Mouse (Mus musculus): ENCODE results near the gene Myh9.

Myh9 gene

DNA sequence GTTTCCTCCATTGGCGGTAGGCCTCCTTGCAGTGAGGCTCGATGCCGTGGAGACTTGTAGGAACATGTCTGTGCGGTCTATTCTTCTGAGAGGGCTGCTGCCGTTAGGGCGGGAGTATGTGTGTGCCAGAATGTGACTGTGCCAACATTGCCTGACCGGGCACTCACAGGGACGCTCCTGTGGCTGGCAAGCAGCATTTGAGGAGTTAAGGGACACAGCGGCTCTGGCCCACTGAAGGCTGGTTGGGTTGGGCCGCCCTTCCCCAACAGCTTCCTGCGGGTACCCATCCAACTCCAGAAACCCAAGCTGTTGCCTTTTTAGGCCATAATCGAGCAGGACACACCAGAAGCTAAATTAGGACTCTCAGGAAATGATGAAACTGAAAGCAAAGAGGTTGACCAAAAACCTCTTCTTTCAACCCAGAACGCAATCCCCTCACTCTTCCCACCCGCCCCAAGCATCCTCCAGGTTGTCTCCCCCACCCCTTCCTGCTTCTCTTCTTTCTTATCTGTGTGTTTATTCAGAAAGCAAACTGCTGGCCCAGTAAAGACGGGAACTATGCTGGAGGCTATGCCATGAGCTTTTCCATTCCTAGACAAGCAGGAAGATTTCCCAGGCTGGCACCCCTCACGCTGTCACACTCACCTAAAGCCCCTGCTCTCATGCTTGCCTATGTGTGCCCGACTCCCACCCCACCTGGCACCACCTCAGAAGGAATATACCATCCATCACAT is 25.9 kb downstream of the Myh9 start:
- in situ Hi-C loops (cut with MboI, MseI) = loop anchor here (25.0 kb wide), 5 partner anchors 771 to 1871 kb away; partner anchors contain the start of genes Cyth4 (in 2 of the 2), Gm35339 (in 1 of the 2), Gtpbp1 (in 1 of the 2) and Josd1 (in 1 of the 2)

DNA sequence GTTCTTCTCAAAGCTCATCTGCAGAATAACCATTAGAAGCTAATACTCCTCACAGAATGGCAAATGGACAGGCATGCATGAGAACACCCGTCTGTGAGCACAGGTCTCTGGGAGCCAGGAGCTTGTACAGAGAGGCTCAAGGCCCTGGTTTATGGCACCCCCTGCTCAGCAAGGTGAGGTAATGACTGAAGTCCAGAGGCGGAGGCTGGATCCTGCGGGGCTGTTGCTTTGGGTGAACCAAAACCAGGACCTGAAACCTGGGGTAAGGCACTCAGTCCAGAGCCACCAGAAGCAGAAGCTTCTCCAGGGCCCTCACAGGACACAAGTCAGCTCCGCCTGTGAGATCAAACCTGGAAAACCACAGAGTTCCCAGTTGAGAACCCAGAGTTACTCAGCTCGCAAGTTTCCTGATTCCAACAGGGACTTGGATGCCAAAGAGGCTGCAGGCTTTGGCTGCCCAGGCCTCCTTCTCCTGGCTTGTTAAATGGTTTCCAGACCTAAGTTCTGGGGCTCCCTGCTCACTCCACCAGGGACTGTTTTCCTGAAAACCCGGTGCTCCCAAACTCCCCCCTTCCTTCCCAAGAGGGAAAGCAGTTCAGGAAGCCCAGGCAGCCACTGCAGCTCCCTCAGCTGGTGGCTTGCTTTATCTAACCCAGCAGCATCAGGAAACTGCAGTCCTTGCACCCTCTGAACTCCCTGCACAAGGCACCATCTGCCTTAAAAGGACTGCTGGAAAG is 28.2 kb downstream of the Myh9 start:
- in situ Hi-C loops (cut with MboI, MseI) = loop anchor here (25.0 kb wide), 5 partner anchors 773 to 1873 kb away; partner anchors contain the start of genes Cyth4 (in 2 of the 2), Gm35339 (in 1 of the 2), Gtpbp1 (in 1 of the 2) and Josd1 (in 1 of the 2)

DNA sequence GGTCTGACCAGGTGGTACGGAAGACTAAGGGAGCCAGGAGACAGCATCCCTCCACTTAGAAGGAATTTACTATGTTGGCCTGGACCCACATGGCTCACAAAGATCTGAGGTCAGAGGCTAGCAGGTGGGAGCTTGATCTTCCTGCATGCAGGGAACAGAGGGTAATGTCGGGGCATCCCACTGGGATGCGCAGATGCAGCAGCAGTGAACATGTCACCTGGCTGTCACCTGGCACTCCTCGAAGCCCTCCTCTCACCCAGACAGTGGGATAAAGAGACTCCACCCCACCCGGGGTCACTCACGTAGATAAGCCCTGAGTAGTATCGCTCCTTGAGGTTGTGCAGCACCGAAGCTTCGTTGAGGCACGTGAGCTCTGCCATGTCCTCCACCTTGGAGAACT is 29.4 kb downstream of the Myh9 start:
- in situ Hi-C loops (cut with MboI, MseI) = loop anchor here (25.0 kb wide), 5 partner anchors 775 to 1875 kb away; partner anchors contain the start of genes Cyth4 (in 2 of the 2), Gm35339 (in 1 of the 2), Gtpbp1 (in 1 of the 2) and Josd1 (in 1 of the 2)

DNA sequence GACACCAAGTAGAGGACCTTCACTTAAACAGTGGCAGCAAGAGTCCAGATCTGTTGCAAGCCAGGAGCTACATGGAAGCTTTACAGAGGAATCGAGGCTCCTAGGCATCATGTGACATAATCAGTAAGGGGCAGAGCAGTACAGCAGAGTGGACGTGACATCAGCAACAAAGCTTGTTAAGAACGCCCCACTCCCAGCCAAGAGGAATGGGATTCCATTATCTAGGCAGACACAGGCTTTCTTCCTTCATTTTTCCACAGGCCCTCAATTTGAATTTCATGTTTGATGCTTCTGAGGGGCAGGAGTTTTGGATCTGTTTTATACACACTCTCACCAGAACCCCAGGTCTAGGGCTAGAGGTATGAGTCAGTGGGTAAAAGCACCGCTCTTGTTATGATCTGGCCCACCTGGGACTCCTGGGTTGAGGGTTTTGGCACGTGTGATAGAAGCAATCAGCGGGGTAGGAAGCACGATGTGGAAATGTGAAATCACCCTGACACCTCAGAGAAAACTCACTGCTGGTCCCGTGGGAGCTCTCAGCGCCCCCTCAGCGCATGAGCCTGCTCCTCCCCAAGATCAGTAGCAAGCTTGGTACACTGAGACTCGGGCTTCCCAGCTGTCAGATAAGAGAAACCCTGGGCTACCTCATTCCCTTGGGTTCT is 30.7 kb downstream of the Myh9 start:
- in situ Hi-C loops (cut with MboI, MseI) = loop anchor here (25.0 kb wide), 5 partner anchors 776 to 1876 kb away; partner anchors contain the start of genes Cyth4 (in 2 of the 2), Gm35339 (in 1 of the 2), Gtpbp1 (in 1 of the 2) and Josd1 (in 1 of the 2)

DNA sequence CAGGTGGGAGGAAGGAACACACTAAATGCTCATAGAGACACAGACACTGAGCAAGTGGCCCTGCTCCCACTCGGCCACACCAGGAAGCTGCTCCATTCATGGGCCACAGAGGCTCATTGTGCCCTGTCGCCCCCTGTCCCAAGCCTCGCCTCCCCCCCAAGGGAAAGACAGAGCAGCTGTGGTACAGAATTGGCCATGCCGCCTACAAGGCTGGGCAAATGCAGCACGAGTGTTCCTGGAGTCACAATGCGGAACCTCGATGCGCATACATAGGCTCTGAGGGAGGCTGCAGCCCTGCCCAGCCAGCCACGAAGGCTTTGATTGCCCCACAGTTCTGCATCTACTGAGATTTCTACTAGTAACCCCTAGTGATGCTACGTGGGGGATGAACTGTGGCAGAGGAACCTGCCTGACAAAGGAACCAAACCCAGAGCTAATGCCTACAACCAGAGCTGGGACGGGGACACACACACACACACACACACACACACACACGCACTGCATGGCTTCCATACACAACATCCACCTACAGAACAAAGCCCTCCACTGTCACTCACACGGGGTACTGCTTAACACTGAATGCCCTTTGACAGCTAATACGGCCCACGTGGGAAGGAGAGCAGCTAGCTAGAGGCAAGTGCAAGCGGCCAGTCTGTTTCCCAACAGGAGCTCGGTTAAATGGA is 31.4 kb downstream of the Myh9 start:
- in situ Hi-C loops (cut with MboI, MseI) = loop anchor here (25.0 kb wide), 5 partner anchors 777 to 1877 kb away; partner anchors contain the start of genes Cyth4 (in 2 of the 2), Gm35339 (in 1 of the 2), Gtpbp1 (in 1 of the 2) and Josd1 (in 1 of the 2)

DNA sequence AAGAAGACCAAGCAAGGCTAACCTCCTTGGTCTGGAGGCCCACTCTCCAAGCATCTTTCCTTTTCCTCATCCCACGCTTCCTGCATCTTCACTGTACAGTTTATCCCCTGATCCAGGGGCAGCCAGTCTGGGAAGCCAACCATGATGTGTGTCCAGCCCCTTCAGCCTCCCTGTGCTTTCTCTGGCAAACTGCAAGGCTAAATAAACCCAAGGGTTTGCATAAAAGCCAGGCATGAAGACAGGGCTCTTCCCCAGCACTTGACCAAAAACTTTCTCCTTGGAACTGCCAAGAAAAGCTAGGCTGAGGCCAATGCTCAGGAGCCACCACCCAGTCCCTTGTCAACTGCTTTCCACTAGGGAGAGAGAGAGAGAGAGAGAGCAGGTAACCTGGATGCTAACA is 32.5 kb downstream of the Myh9 start:
- in situ Hi-C loops (cut with MboI, MseI) = loop anchor here (10.0 to 25.0 kb wide), 6 partner anchors 705 to 1878 kb away; partner anchors contain the start of genes Cyth4 (in 2 of the 2), Gm35339 (in 1 of the 2), Gtpbp1 (in 1 of the 2) and Josd1 (in 1 of the 2)

DNA sequence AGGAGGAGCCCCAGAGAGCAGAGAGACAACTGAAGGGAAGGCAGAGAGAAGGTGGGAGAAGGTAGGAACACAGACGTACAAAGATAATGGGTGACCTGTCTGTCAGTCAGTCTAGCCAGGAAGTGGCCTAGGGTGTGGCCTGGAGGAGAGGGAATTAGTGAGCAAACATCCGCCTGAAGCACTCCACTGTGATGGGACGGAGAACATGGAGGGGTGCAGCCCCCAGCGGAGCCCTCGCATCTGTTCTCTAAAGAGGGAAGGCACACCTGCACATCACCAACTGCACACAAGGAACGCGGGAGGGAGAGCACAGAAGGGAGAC is 34.8 kb downstream of the Myh9 start:
- in situ Hi-C loops (cut with MboI, MseI) = loop anchor here (10.0 to 25.0 kb wide), 6 partner anchors 708 to 1880 kb away; partner anchors contain the start of genes Cyth4 (in 2 of the 2), Gm35339 (in 1 of the 2), Gtpbp1 (in 1 of the 2) and Josd1 (in 1 of the 2)

DNA sequence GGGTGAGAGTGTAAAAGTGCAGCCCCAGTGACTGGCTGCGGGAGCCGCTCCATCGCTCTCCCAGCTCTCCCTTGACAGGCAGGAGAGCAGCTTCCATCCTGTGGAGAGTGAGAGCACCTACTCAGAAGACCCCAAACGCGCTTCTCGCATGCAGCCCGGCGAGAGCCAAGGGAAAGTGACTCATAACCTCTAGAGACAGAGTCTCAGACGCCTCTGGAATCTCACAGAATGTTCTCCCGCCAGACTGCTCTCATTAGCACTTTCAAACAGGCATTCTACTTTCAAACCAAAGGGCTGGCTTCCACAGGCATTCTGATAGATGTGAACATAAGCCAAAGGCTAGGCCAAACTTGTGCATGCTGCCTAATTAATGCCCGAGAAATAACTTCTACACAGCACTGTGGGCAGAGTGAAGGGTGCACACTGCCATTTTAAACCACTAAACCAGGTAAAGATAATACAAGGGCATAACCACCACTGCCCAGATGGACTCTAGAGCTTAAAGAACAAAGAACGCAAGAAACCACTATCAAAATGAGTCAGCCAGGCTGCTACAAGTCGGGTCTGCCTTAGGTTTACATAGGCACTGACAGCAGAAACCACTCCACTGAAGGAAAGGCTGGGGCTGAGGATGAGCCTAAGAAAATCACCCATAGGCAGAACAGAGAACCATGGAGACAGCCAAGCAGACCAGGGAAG is 35.3 kb downstream of the Myh9 start:
- in situ Hi-C loops (cut with MboI, MseI) = loop anchor here (10.0 to 25.0 kb wide), 6 partner anchors 708 to 1881 kb away; partner anchors contain the start of genes Cyth4 (in 2 of the 2), Gm35339 (in 1 of the 2), Gtpbp1 (in 1 of the 2) and Josd1 (in 1 of the 2)

DNA sequence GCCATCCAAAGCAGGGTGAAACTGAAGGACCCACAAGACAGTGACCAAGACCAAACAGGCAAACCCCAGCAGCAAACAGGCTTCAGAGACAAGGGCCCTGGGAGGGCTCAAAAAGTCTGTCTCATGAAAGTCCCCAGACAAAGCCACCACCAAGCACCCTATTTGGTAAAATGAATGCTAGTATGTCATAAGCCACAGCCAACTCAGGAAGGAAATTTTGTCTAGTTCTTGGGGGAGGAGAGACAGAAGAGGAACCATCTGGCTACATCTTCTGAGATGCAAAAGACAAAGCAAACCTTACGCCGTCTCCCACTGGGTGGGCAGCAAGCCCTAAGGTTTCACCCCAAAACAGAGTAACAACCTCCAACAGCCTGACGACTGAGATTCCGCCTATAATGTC is 36.3 kb downstream of the Myh9 start:
- in situ Hi-C loops (cut with MboI, MseI) = loop anchor here (10.0 to 25.0 kb wide), 6 partner anchors 709 to 1882 kb away; partner anchors contain the start of genes Cyth4 (in 2 of the 2), Gm35339 (in 1 of the 2), Gtpbp1 (in 1 of the 2) and Josd1 (in 1 of the 2)

DNA sequence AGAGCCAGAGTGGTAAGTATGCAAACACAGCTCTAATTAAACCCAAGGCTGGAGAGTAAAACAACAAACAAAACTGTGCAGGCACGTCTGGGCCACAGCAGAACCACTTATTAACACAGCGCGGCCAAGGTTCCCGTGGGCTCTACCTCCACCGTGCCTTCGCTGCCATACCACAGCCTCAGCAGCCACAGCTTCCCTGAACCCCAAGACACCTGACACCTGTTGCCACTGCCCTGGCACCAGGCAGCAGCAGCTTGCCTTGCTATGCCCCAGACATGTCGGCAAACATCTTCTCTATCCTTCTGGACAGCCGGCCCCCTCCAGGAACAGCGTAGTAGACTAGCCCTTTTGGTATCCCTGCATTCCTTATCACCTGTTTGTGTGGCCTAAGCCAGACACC is 37.0 kb downstream of the Myh9 start:
- in situ Hi-C loops (cut with MboI, MseI) = loop anchor here (5.0 to 25.0 kb wide), 7 partner anchors 37 to 1882 kb away; partner anchors contain the start of genes Cyth4 (in 2 of the 2), Gm35339 (in 1 of the 2), Gtpbp1 (in 1 of the 2) and Josd1 (in 1 of the 2)

DNA sequence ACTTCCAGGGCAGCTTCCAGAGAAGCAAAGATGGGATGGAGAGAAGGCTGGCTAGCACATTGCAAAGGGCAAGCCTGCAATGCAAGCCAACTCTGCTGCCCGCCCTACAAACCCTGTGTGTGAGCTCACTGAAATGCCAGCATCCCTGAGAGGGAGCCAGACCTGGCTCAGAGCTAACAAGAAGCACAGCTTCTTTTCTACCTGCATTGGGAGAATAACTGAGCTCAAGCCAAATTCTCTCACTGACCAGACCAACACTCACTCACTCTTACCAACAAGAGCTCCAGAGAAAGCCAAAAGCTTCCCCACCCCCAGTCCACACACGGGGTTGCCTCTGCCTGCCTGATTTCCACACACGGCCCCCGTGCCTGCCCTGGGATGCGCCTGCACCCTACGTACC is 37.5 kb downstream of the Myh9 start:
- in situ Hi-C loops (cut with MboI, MseI) = loop anchor here (5.0 to 25.0 kb wide), 7 partner anchors 38 to 1883 kb away; partner anchors contain the start of genes Cyth4 (in 2 of the 2), Gm35339 (in 1 of the 2), Gtpbp1 (in 1 of the 2) and Josd1 (in 1 of the 2)

DNA sequence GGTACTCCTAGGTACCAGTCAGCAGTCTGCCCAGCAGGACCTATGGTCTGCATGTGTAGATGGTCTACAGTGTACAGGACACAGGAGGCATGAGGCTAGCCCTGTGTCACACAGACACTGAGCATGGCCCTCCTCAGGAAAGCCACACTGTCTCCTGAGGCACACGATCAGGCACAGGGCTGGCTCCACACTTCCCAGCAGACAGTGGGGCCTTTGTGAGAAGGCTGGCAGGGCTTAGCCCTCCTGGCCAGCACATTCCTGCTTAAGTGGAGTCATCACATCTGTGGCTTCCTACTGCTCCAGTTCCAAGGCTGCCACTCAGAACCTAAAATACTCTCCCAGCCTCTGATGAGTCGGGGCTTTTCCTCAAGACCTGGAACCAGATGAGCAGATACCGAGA is 38.2 kb downstream of the Myh9 start:
- in situ Hi-C loops (cut with MboI, MseI) = loop anchor here (5.0 to 25.0 kb wide), 7 partner anchors 39 to 1884 kb away; partner anchors contain the start of genes Cyth4 (in 2 of the 2), Gm35339 (in 1 of the 2), Gtpbp1 (in 1 of the 2) and Josd1 (in 1 of the 2)

DNA sequence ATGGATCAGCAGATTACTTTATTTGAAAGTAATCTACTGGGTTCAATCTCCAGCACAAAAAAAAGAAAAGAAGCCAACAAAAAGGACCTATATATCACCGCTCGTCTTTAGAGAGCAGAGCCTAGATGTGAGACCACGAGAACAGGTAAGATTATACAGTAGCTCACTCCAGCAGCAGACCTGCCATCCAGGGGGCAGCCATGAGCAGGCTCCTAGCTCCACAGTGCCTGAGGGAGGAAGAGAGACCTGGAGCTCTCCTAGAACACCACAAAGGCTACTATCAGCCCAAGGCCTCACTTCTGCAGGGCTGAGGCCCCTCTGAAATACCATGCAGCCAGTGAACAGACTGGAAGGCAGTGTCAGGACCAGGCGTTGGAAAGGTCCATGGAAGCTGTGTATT is 39.0 kb downstream of the Myh9 start:
- in situ Hi-C loops (cut with MboI, MseI) = loop anchor here (5.0 to 25.0 kb wide), 7 partner anchors 39 to 1884 kb away; partner anchors contain the start of genes Cyth4 (in 2 of the 2), Gm35339 (in 1 of the 2), Gtpbp1 (in 1 of the 2) and Josd1 (in 1 of the 2)

DNA sequence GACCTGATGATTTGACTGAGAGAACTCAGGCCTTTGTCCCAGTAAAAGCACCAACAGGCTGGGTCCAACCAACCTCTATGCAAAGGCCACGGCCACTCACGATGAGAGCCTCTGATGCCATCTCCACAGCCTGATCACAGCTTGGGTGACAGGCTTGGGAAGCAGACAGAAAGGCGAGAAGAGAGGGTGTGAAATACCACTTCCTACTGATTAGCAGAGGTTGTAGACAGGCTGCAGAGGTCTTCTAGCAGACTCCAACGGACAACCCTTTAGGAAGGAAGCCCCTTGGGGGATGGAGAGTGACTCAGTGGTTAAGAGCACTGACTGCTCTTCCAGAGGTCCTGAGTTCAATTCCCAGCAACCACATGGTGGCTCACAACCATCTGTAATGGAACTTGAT is 40.8 kb downstream of the Myh9 start:
- in situ Hi-C loops (cut with MboI, MseI) = loop anchor here (5.0 to 25.0 kb wide), 7 partner anchors 41 to 1886 kb away; partner anchors contain the start of genes Cyth4 (in 2 of the 2), Gm35339 (in 1 of the 2), Gtpbp1 (in 1 of the 2) and Josd1 (in 1 of the 2)

DNA sequence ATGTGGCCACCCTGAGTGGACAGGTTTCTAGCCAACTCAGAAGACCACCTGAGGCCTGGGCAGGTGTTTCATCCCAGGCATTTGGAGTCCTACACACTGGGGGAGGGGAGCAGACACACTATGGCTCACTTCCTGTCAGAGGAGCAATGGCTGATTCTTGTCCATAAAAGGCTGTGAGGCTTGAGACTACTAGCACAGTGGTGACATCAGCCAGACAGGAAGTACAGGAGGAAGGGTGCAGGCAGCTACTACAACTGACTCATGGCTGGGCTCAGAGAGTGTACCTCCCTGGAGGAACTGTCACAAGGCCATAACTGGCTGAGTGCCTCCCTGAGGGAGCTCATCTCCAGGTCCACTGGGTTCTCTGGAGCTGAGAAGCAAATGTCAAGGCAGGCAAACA is 41.5 kb downstream of the Myh9 start:
- in situ Hi-C loops (cut with MboI, MseI) = loop anchor here (5.0 to 25.0 kb wide), 7 partner anchors 42 to 1887 kb away; partner anchors contain the start of genes Cyth4 (in 2 of the 2), Gm35339 (in 1 of the 2), Gtpbp1 (in 1 of the 2) and Josd1 (in 1 of the 2)

DNA sequence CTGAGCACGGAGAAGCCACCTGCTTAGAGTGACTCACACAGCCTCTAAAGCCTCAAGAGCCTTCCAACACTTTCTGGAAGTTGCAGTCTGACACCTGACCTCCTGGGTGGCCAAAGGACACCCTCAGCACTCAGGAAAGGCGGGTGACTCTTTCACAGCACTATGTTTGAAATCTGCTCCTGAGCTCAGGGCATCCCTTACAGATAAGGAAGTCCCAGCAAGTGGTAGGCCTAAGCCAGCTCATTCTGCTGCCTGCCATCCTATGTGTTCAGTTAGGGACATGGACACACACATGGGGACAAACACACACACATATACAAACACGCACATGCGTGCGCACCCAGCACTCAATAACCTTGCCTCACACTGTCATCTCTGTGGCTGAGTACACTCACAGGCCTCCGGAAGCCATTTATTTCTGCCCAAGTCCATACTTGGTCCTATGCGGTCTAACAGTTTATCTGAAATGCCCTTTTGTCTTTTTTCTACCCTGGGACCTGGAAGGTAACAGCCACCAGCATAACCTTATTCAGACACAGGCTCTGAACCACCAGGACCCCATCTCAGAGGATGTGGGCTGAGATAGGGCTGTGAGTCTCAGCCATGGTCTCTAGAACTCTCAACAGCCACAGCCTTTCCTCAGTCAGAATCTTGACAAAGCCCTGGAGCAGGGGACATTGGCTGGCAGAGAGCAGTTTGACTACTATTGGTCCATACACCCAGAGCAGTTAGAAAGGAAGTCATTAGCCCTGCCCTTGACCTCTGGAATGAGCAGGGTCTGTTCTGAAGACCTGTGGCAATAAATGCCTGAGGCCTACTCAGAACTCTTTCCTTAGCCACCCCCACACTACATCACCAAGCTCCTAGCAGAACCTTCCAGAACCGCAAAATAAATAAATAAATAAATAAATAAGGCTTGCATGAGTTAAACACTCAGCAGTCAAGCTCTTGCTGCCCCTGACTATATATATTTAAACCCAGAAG is 42.2 kb downstream of the Myh9 start:
- in situ Hi-C loops (cut with MboI, MseI) = loop anchor here (5.0 to 25.0 kb wide), 7 partner anchors 43 to 1888 kb away; partner anchors contain the start of genes Cyth4 (in 2 of the 2), Gm35339 (in 1 of the 2), Gtpbp1 (in 1 of the 2) and Josd1 (in 1 of the 2)

Data from T-helper 17 cell (primary cell).